Mouse (Mus musculus): Measurements from ENCODE around the gene 1110057P08Rik.
"Not testable (repeated sequence)": the region's sequence is repeated elsewhere in the genome, so short reads cannot be mapped to it uniquely, and the experiment has no call there.

Gene 1110057P08Rik

DNA sequence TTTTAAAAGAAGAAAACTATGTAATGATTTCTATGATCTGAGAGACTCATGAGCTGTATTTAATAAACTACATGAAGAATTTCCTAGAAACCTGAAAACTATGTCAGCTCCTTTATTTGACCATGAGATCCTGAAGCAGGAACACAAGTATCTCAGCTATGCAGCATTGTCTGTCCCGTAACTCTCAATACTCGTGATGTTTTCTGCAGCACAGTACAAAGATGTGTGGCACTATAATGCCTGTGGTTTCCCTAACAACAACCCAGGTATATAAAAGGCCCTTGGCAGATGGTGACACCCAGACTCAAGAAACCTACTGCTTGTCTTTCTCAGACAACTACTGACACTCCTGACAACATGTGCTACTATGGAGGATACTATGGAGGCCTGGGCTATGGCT, at the start of gene 1110057P08Rik:
TSS of gene 1110057P08Rik (plus strand) at position 301 of the 400 bp plus-strand sequence.
- DNase-seq (ENCODE audit: low spot score): no peak

DNA sequence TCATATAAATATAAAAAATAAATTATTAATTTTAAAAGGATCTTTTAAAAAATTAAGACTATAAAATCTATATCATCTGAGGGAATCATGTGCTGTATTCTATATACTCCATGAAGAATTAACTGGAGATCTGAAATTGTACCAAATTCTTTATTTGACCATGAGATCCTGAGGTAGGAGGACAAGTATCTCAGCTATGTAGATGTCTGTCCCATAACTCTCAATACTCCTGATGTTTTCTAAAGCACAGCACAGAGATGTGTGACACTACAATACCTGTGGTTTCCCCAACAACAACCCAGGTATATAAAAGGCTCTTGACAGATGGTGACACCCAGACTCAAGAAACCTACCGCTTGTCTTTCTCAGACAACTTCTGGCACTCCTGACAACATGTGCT, 34.0 kb upstream of the 1110057P08Rik start, which contains the start of gene Gm6358:
TSS of gene Gm6358 (plus strand) at position 301 of the 400 bp plus-strand sequence.
- DNase-seq (ENCODE audit: low spot score): no peak

GRCm38 (mm10) chr16:89150786-89151185, 23.7 kb upstream of the 1110057P08Rik start, which contains the start of gene Gm10061:
Gm10061 (plus strand) TSS chr16:89151086.
- no peak for DNase-seq (ENCODE audit: low spot score)

- DNase-seq (ENCODE audit: low spot score): no peak
Observed at GRCm38 (mm10) chr16:89157652-89158051, 16.9 kb upstream of the 1110057P08Rik start, which contains the start of gene Gm9789. Gm9789 (plus strand) TSS chr16:89157952.

GRCm38 (mm10) chr16:89169190-89169589, 5.3 kb upstream of the 1110057P08Rik start, which contains the start of gene Gm7735:
Gm7735 (plus strand) TSS chr16:89169490.
- not testable (repeated sequence) for DNase-seq (ENCODE audit: low spot score)

DNA sequence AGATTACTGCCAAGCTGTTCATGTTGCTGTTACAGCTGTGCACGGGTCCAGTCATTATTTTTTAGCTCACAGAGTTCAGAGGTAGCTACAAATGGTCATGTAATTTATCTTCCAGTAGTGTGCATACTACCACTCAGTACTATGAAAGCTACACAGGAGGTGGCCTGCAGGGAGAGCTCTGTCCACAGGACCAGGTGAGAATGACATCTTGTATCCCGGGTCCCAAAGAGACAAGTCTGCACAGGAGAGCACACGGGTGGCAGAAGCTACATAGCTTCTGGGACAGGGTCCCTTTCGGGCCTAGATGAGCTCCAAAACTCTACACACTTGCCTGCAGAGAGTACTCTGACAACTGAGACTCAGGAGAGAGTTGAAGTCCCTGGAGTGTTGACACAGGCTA, 14.1 kb downstream of the 1110057P08Rik start:
- no peak for DNase-seq (ENCODE audit: low spot score)

DNA sequence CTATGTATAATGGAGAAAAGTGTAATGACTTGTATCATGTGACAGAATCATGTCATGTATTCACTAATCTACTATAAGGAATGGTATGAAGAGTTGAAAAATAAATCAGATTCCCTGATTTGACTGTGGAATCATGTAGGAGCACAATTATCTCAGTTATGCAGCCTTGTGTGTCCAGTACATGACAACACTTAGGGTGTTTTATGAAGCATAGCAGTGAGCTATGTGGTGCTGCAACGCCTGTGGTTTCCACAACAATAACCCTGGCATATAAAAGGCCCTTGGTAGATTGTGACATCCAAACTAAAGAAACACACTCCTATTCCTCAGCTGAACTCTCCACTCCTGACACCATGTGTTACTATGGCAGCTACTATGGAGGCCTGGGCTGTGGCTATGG, 31.0 kb downstream of the 1110057P08Rik start, which contains the start of gene Krtap20-2:
TSS of gene Krtap20-2 (plus strand) at position 301 of the 400 bp plus-strand sequence.
- no peak for DNase-seq (ENCODE audit: low spot score)
